Mouse (Mus musculus) heart, embryonic 12.5 days (tissue): Measurements from ENCODE around the gene Rnf144b. TPM values are rescaled to one million over a fixed set of nuclear protein-coding genes. Genes with fewer than 3 reads are reported as not detected.

Experiments
- ATAC-seq: fragments of 200-750 bp; cut with Nextera tagmentation; 2 replicates; pipeline ENCODE4 v1.8.0; 2017; ENCODE audit warnings: moderate TSS enrichment, moderate library complexity; ENCODE audit not compliant: insufficient number of reproducible peaks, low FRiP score
- H3K27ac ChIP-seq: fragments of 300-500 bp; sonication (generic); 2 replicates; pipeline ENCODE4 v1.5.1; 2016; ENCODE audit warnings: mild to moderate bottlenecking, moderate library complexity; ENCODE audit not compliant: poor library complexity, severe bottlenecking
- H3K27me3 ChIP-seq: fragments of 300-500 bp; sonication (generic); replicated peaks from 2 replicates; pipeline ENCODE4 v1.6.1; 2016; ENCODE audit warnings: mild to moderate bottlenecking, moderate library complexity
- H3K36me3 ChIP-seq: fragments of 300-500 bp; sonication (generic); 2 replicates; pipeline ENCODE4 v1.6.1; 2016; ENCODE audit warnings: mild to moderate bottlenecking, moderate library complexity
- H3K4me1 ChIP-seq: fragments of 300-500 bp; sonication (generic); replicated peaks from 2 replicates; pipeline ENCODE4 v1.6.1; 2016; ENCODE audit warnings: mild to moderate bottlenecking
- H3K4me2 ChIP-seq: fragments of 300-500 bp; sonication (generic); 2 replicates; pipeline ENCODE4 v1.6.1; 2016; ENCODE audit warnings: mild to moderate bottlenecking, moderate library complexity
- H3K4me3 ChIP-seq: fragments of 300-500 bp; sonication (generic); 2 replicates; pipeline ENCODE4 v1.5.1; 2016; ENCODE audit warnings: mild to moderate bottlenecking
- H3K9ac ChIP-seq: fragments of 300-500 bp; sonication (generic); 2 replicates; pipeline ENCODE4 v1.6.1; 2016; ENCODE audit warnings: mild to moderate bottlenecking, moderate library complexity
- H3K9me3 ChIP-seq: fragments of 300-500 bp; sonication (generic); replicated peaks from 2 replicates; pipeline ENCODE4 v1.6.1; 2016; ENCODE audit warnings: mild to moderate bottlenecking, moderate library complexity
- WGBS: fragments of 180-500 bp; shearing (Covaris S2); methylation state at CpG from one replicate; pipeline ENCODE4 v1.1.7; 2016; 5-methylcytosine and 5-hydroxymethylcytosine counted together
- polyA plus RNA-seq: library from polyadenylated mRNA; unstranded; fragments of >200 nt; fragmentation: Nextera tagmentation; extraction: Ambion mirVana; gene quantifications from 2 replicates; pipeline ENCODE4 v1.2.1, GENCODE M21; 2016

The Rnf144b gene
- polyA plus RNA-seq = 1.6 and 1.9 TPM in 2 replicates

DNA sequence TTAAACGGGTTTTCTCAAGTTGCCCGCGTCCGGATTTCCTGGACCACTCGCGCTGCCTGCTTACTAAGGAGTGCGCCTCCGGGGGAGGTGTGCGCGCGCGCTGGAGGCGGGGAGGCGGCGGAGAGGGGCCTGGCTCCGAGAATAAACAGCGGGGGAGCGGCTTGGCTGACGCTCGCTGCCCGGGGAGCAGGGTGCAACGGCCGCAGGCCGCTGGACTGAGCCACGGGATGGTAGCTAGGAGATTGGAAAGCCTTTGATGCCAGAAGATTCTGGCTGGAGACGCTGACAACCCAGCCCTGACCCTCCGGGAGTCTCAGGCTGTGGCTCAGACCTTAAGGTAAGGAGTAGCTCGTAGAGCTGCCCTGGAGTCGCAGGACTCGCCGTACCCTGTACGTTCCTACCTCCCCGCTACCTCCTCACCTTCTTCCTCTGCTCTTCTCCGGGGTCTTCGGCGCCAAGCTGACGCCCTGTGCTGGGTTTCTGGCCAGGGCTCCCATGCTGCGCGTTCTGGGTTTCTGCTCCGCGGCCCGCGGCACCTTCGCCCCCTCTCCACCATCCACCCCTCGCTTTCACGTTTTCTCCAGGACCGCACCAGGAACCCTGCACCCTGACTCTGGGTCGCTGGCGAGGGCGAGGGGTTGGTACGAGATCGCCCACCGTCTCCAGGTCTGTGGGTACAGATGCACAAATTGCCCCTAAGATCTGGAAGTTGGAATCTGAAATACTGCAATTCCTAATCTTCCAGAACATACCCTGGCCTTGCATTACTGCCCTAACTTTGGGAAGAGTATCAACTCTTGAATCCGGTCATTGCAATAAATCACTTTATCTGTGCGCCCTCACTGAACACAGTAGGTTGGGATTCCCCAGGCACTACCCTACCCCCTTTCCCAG lies at the start of gene Rnf144b:
Gene Rnf144b (plus strand): TSS at position 120 of the 894 bp plus-strand sequence.
- Histone ChIP-seq H3K4me1 (peaks cover 25% of the 10 kb centered on the region), H3K27me3 (no peaks in the 10 kb centered on the region), H3K9ac (peak within 1 kb of the TSS; percentile 86), H3K9me3 (no peaks in the 10 kb centered on the region; the same call in 1 of the 2 replicates), H3K36me3 (no peaks in the 10 kb centered on the region), H3K4me2 (peak within 1 kb of the TSS; percentile 97), H3K27ac (peak within 1 kb of the TSS; percentile 54; the same call in 1 of the 2 replicates), H3K4me3 (peak within 1 kb of the TSS; percentile 72)
- ATAC-seq = no peak
- WGBS = 1% methylated on average over 55 of the region's 55 CpGs

- Histone ChIP-seq H3K36me3 (peaks cover 43% of the 10 kb centered on the region), H3K27ac (no peak overlapping the region), H3K4me3 (no peak overlapping the region), H3K4me2 (no peak overlapping the region), H3K4me1 (no peaks in the 10 kb centered on the region), H3K9me3 (peaks cover 3% of the 10 kb centered on the region), H3K9ac (no peak overlapping the region), H3K27me3 (no peaks in the 10 kb centered on the region)
- 76% methylated on average over 5 of the region's 5 CpGs for WGBS
- ATAC-seq = no peak
Measured at GRCm38 (mm10) chr13:47076156-47076555, 46.3 kb upstream of the Rnf144b start.

DNA sequence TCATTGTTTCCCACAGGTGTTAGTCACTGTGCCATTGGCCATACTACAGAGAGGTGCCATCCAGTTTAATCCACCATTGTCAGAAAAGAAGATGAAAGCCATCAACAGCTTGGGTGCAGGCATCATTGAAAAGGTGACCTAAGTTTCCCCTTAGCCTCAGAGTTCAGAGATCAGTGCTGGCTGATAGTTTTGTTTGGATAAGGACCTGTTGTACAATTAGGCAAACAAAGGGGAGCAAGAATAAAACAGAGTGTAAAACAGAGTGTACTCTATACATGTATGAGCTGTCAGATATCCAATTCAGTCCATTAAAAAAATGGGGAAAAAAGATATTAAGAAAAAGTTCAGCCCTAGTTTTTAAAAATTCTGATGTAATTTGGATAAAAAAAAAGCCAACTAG lies 45.1 kb upstream of the Rnf144b start:
- no peaks in the 10 kb centered on the region for H3K4me1 ChIP-seq
- ATAC-seq = no peak
- peaks cover 4% of the 10 kb centered on the region for H3K9me3 ChIP-seq
- no peak overlapping the region for H3K9ac ChIP-seq
- no peak overlapping the region for H3K4me2 ChIP-seq
- no peak overlapping the region for H3K27ac ChIP-seq
- no peak overlapping the region for H3K4me3 ChIP-seq
- H3K36me3 ChIP-seq = peaks cover 46% of the 10 kb centered on the region
- no peaks in the 10 kb centered on the region for H3K27me3 ChIP-seq

DNA sequence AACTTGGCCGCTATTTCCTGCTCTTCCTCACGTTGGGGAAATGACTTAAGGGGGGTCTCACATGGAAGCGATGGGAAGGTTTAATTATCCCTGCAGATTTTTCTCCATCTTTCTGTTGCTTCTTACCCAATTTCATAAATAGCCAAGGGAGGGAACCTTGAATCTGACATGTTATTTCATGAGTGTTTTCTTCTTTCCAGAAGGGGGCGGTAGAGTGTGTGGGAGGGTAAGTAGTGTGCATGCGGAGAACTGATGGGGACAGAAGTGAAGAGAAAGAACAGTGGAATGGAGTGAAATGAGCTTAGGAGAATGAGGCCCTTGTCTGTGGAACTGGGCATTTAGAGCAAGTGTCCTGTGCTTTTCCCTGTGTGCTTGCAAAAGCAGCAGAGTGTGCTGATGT lies 43.7 kb upstream of the Rnf144b start:
- ATAC-seq = no peak
- Histone ChIP-seq H3K36me3 (peaks cover 40% of the 10 kb centered on the region), H3K9me3 (peaks cover 4% of the 10 kb centered on the region), H3K4me2 (no peak overlapping the region), H3K27me3 (no peaks in the 10 kb centered on the region), H3K9ac (no peak overlapping the region), H3K27ac (no peak overlapping the region), H3K4me1 (no peaks in the 10 kb centered on the region), H3K4me3 (no peak overlapping the region)
- 59% methylated on average over 5 of the region's 5 CpGs for WGBS

- ATAC-seq = no peak
- Histone ChIP-seq H3K9me3 (peaks cover 4% of the 10 kb centered on the region), H3K4me3 (no peak overlapping the region), H3K4me1 (no peaks in the 10 kb centered on the region), H3K27me3 (no peaks in the 10 kb centered on the region), H3K4me2 (no peak overlapping the region), H3K27ac (no peak overlapping the region), H3K9ac (no peak overlapping the region), H3K36me3 (peaks cover 39% of the 10 kb centered on the region)
- WGBS = 83% methylated on average over 4 of the region's 4 CpGs
Measured at GRCm38 (mm10) chr13:47080905-47081505, 41.5 kb upstream of the Rnf144b start.

DNA sequence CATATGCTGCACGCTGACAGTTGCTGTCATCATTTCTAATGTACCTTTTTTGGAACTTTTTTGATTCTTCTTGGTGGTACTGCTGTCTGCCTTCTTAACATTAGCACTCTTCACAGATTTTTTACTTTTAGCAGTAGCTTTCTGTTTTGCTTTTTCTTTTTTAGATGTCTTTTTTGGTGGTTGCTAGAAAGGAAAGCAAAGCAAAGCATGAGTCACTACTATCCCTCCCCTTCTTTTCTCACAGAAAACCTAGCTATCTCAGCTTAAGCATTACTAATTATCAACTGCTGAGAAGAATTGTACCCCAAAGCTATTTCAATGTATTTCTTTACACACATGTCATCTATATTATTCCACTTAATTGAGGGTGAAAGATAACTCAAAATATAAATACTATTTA lies 34.0 kb upstream of the Rnf144b start:
- no peak overlapping the region for H3K9ac ChIP-seq
- H3K4me1 ChIP-seq = no peaks in the 10 kb centered on the region
- H3K27ac ChIP-seq = no peak overlapping the region
- ATAC-seq = no peak
- 89% methylated on average over 1 of the region's 1 CpGs for WGBS
- no peaks in the 10 kb centered on the region for H3K27me3 ChIP-seq
- no peaks in the 10 kb centered on the region for H3K9me3 ChIP-seq
- no peak overlapping the region for H3K4me2 ChIP-seq
- H3K36me3 ChIP-seq = peaks cover 42% of the 10 kb centered on the region
- H3K4me3 ChIP-seq = no peak overlapping the region

- H3K9ac ChIP-seq = no peak overlapping the region
- no peak overlapping the region for H3K27ac ChIP-seq
- H3K36me3 ChIP-seq = peaks cover 49% of the 10 kb centered on the region
- H3K27me3 ChIP-seq = no peaks in the 10 kb centered on the region
- H3K4me1 ChIP-seq = no peaks in the 10 kb centered on the region
- H3K4me2 ChIP-seq = no peak overlapping the region
- ATAC-seq = no peak
- no peak overlapping the region for H3K4me3 ChIP-seq
- WGBS = 90% methylated on average over 2 of the region's 2 CpGs
- H3K9me3 ChIP-seq = no peaks in the 10 kb centered on the region
Measured at GRCm38 (mm10) chr13:47089271-47089670, 33.2 kb upstream of the Rnf144b start.

DNA sequence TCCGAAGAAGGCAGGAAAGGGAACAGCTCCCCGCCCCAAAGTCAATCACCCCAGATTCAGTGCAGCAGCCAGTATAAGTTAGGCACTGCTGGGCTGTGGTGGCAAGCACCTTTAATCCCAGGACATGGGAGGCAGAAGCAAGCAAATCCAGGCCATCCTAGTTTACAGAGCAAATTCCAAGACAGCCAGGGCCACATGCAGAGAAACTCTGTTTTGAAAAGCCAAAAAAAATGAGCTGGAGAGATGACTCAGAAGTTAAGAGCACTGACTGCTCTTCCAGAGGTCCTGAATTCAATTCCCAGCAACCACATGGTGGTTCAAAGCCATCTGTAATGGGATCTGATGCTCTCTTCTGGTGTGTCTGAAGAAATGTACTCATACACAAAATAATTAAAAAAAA lies 28.7 kb upstream of the Rnf144b start:
- H3K4me2 ChIP-seq = no peak overlapping the region
- peaks cover 55% of the 10 kb centered on the region for H3K36me3 ChIP-seq
- H3K27me3 ChIP-seq = no peaks in the 10 kb centered on the region
- H3K27ac ChIP-seq = no peak overlapping the region
- H3K4me1 ChIP-seq = peaks cover 7% of the 10 kb centered on the region; the same call in 1 of the 2 replicates
- no peak for ATAC-seq
- no peak overlapping the region for H3K9ac ChIP-seq
- 91% methylated on average over 2 of the region's 2 CpGs for WGBS
- no peak overlapping the region for H3K4me3 ChIP-seq
- H3K9me3 ChIP-seq = no peaks in the 10 kb centered on the region

DNA sequence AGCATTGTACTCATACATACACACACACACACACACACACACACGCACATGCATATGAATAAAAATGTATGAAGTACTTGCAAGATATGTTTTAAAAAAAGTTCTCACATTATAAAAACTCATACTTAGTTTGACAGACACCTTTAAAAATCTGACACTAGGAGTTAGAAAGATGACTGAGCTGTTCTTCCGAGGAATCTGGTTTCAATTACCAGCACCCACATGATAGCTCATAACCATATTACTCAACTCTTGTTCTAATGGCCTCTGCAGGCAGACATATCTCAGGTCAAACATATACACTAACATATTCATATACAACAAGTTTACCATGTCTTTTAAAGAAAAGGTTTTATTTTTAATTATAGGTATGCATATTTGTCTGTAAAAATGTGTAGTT lies 25.9 kb upstream of the Rnf144b start:
- no peak overlapping the region for H3K27ac ChIP-seq
- H3K9ac ChIP-seq = no peak overlapping the region
- peaks cover 7% of the 10 kb centered on the region; the same call in 1 of the 2 replicates for H3K4me1 ChIP-seq
- H3K4me2 ChIP-seq = no peak overlapping the region
- H3K27me3 ChIP-seq = no peaks in the 10 kb centered on the region
- H3K4me3 ChIP-seq = no peak overlapping the region
- no peak for ATAC-seq
- WGBS = 89% methylated on average over 2 of the region's 2 CpGs
- peaks cover 53% of the 10 kb centered on the region for H3K36me3 ChIP-seq
- H3K9me3 ChIP-seq = no peaks in the 10 kb centered on the region

DNA sequence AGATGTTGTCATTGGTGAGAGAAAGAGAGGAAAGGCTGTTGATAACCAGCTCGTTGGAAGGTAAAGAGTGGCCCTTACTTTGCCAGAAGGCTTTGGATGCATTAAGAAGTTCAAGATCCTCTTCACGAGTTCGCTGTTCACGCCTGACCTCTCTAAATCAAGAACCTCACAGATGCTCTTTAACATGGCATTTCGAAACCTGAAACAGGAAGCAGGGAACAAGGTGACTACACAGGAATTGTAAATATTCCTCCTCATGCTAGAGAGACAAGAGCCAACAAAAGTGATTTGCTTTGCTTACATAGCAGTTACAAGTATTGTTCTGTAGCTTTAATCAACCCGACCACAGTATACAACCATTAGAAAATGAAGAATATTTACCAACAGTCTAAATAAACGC lies 23.2 kb upstream of the Rnf144b start:
- Histone ChIP-seq H3K4me2 (no peak overlapping the region), H3K9ac (no peak overlapping the region), H3K36me3 (peaks cover 43% of the 10 kb centered on the region), H3K27ac (no peak overlapping the region), H3K4me3 (no peak overlapping the region), H3K27me3 (no peaks in the 10 kb centered on the region), H3K4me1 (peaks cover 21% of the 10 kb centered on the region), H3K9me3 (no peaks in the 10 kb centered on the region)
- 79% methylated on average over 7 of the region's 7 CpGs for WGBS
- no peak for ATAC-seq

- Histone ChIP-seq H3K4me3 (no peak overlapping the region), H3K36me3 (peaks cover 32% of the 10 kb centered on the region), H3K9me3 (no peaks in the 10 kb centered on the region)
Measured at GRCm38 (mm10) chr13:47100587-47100986, 21.9 kb upstream of the Rnf144b start.

More at GRCm38 (mm10) chr13:47100587-47100986, 21.9 kb upstream of the Rnf144b start:
- no peaks in the 10 kb centered on the region for H3K27me3 ChIP-seq
- no peak overlapping the region for H3K9ac ChIP-seq
- ATAC-seq = no peak
- H3K4me1 ChIP-seq = peaks cover 18% of the 10 kb centered on the region
- H3K27ac ChIP-seq = no peak overlapping the region
- whole genome bisulfite sequencing = 89% methylated on average over 2 of the region's 2 CpGs
- no peak overlapping the region for H3K4me2 ChIP-seq
